Mouse (Mus musculus) midbrain, embryonic 10.5 days (tissue): ENCODE measurements around the gene Snx10. TPM values are rescaled to one million over a fixed set of nuclear protein-coding genes. Genes with fewer than 3 reads are reported as not detected.
A peak's percentile ranks its signal among the peaks of the same experiment; 100 is the strongest.

ENCODE experiments used
- DNase-seq: peaks from one replicate; pipeline ENCODE4 v3.0.0-alpha.2; 2017; ENCODE audit warnings: low spot score
- H3K27ac ChIP-seq: fragments of 300-500 bp; sonication (generic); replicated peaks from 2 replicates; pipeline ENCODE4 v1.5.1; 2016; ENCODE audit warnings: mild to moderate bottlenecking
- H3K27me3 ChIP-seq: fragments of 300-500 bp; sonication (generic); 2 replicates; pipeline ENCODE4 v1.6.1; 2016; ENCODE audit warnings: low read depth, mild to moderate bottlenecking; ENCODE audit not compliant: poor library complexity, severe bottlenecking
- H3K36me3 ChIP-seq: fragments of 300-500 bp; sonication (generic); 2 replicates; pipeline ENCODE4 v1.6.1; 2016; ENCODE audit warnings: mild to moderate bottlenecking, moderate library complexity
- H3K4me1 ChIP-seq: fragments of 300-500 bp; sonication (generic); 2 replicates; pipeline ENCODE4 v1.6.1; 2016
- H3K4me3 ChIP-seq: fragments of 300-500 bp; sonication (generic); 2 replicates; pipeline ENCODE4 v1.5.1; 2016; ENCODE audit warnings: mild to moderate bottlenecking, moderate library complexity
- H3K9me3 ChIP-seq: fragments of 300-500 bp; sonication (generic); replicated peaks from 2 replicates; pipeline ENCODE4 v1.6.1; 2016; ENCODE audit warnings: mild to moderate bottlenecking
- WGBS: fragments of 180-500 bp; shearing (Covaris S2); methylation state at CpG from one replicate; pipeline ENCODE4 v1.1.7; 2016; 5-methylcytosine and 5-hydroxymethylcytosine counted together
- polyA plus RNA-seq: library from polyadenylated mRNA; unstranded; fragments of >200 nt; fragmentation: Nextera tagmentation; extraction: Ambion mirVana; gene quantifications from 2 replicates; pipeline ENCODE4 v1.2.1, GENCODE M21; 2016

Snx10 gene
- polyA plus RNA-seq, 1 experiment from 2014 or later: 40.9 TPM

DNA sequence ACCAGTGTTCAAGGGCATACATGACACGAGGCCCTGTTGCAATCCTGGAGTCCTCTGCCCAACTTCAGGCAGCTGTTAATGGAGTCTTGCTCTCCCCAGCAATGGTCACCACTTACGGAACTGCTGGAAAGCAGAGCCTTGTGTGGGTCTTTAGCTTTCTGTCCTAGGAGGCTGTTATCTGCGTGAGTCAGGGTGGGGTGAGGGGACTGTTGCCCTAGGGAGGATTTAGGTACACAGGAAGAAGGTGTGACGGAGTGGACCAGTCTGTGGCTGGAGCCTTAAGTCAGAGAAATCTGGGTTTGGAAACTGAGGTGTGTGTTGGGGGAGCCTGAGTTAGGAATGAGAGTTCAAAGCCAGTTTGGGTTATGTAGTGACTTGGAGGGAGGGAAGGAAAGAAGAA is 49.4 kb downstream of the Snx10 start:
- H3K9me3 ChIP-seq: no peaks in the 10 kb centered on the region
- DNase-seq: no peak
- 0 out of 2 replicates have a peak, but pooled peaks cover 7% of the 10 kb centered on the region for H3K4me1 ChIP-seq
- peaks cover 7% of the 10 kb centered on the region; the same call in 1 of the 2 replicates for H3K36me3 ChIP-seq
- H3K27ac ChIP-seq: no peak overlapping the region
- no peak overlapping the region for H3K4me3 ChIP-seq
- 82% methylated on average over 4 of the region's 4 CpGs for WGBS
- H3K27me3 ChIP-seq: no peaks in the 10 kb centered on the region

DNA sequence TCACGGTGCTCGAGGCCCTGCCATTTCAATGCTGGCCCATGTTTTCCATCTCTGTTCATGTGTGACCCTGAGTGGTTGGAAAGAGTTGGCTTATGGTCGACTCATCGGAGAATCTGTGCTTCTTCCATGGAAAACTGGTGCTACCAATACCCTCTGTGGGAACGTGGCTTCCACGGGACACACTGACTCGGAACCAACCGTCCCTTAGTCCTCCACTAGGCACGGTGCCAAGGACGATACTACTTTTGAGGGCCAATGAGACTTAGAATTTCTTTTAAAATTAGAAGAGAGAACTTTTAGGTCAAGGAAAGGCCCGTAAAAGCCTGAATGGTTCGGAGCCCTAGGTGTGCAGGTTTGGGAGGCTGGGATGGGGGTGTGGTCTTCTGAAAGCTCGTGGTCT is 50.4 kb downstream of the Snx10 start:
- WGBS: 94% methylated on average over 13 of the region's 13 CpGs
- H3K36me3 ChIP-seq: peaks cover 7% of the 10 kb centered on the region; the same call in 1 of the 2 replicates
- H3K9me3 ChIP-seq: no peaks in the 10 kb centered on the region
- H3K4me3 ChIP-seq: no peak overlapping the region
- DNase-seq: no peak
- H3K4me1 ChIP-seq: 0 out of 2 replicates have a peak, but pooled peaks cover 7% of the 10 kb centered on the region
- no peak overlapping the region for H3K27ac ChIP-seq
- H3K27me3 ChIP-seq: no peaks in the 10 kb centered on the region

DNA sequence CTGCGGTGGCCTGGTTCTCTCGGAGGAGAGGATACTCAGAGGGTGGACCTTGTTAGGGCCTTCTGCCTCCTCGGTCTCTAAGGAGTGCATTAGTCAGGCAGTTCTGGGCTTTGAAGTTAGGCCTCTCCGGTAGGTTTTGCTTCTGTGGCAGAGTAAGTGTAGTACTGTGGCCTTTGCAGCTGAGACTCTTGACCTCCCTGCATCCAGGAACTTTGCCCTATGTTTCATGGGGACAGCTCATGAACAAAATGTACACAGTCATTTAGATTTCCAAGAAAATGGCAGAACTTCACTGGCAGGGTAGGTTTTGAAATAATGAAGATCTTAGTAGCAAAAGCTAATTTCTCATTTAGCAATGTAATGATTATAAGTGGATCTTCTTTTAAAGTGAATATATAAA is 54.7 kb downstream of the Snx10 start:
- Histone ChIP-seq H3K36me3 (peaks cover 20% of the 10 kb centered on the region), H3K9me3 (no peaks in the 10 kb centered on the region), H3K27me3 (no peaks in the 10 kb centered on the region), H3K4me1 (peaks cover 16% of the 10 kb centered on the region; the same call in 1 of the 2 replicates), H3K27ac (no peak overlapping the region), H3K4me3 (no peak overlapping the region)
- 92% methylated on average over 4 of the region's 4 CpGs for WGBS
- no peak for DNase-seq

DNA sequence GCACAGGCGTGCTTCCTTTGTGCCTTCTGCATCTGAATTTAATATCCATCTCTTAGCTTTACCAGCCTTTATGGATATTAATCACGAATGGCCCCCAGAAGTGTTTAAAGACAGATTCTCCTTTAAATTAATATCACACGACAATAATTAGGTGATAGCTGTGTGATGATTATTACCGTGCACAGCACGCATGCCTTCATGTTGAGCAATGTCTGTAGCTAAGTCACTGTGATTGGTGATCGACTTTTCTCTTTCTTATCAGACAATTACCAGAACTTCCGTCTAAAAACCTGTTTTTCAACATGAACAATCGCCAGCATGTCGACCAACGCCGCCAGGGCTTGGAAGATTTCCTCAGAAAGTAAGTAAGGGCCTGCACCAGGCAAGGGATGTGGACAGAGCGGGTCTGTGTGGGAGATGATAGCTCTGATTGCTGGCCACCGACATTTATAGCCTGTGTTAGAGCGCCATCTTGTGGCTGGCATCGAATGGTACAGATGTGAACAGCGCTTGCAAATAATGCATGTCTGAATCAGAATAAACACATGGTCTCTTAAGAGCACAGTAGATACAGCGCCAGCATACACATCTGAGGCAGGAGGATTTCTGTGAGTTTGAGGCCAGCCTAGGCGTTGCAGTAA is 56.5 kb downstream of the Snx10 start:
- DNase-seq: peak; percentile 89
- Histone ChIP-seq H3K36me3 (peaks cover 23% of the 10 kb centered on the region), H3K4me3 (no peak overlapping the region), H3K9me3 (no peaks in the 10 kb centered on the region), H3K27me3 (no peaks in the 10 kb centered on the region), H3K4me1 (peaks cover 9% of the 10 kb centered on the region; the same call in 1 of the 2 replicates), H3K27ac (no peak overlapping the region)
- WGBS: 37% methylated on average over 18 of the region's 18 CpGs

DNA sequence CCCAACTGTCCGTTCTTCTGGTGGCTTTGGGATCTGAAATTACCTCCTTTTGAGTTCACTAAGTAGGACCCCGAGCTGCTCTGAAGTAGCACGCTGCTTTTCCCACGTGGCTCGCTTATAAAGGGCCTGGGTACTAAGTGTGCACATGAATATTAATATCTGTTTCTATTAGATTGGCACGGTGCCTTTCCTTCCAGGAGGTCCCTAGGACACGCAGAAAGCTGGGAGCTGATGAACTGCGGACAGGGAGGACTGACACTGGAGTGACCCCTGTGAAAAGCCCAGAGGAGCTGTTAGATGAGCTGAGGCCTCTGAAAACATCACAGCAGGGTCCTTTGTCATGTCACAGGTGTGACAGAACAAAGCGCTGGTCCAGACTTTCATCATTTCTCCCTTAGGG is 57.7 kb downstream of the Snx10 start:
- Histone ChIP-seq H3K27me3 (no peaks in the 10 kb centered on the region), H3K4me3 (no peak overlapping the region), H3K27ac (no peak overlapping the region), H3K36me3 (peaks cover 23% of the 10 kb centered on the region), H3K4me1 (peaks cover 9% of the 10 kb centered on the region; the same call in 1 of the 2 replicates), H3K9me3 (no peaks in the 10 kb centered on the region)
- no peak for DNase-seq
- 89% methylated on average over 9 of the region's 9 CpGs for WGBS

DNA sequence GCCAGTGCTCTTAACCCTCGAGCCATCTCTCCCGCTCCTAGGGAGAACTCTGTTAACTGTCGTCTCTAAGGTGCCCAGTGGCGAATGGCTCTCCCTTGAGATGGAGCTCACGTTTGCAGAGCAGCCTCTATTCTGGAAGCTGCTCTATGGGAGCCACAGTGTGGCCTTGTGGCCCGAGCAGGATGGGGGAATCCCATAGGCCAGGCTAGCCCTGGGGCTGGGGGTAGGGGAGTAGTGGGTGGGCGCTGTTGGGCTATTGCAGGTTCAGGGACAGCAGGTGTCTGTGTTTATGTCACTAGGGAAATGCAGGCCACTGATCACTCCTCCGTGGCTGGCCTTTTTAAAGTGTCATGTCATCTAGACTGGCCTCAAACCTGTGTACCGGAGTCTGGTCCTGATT is 58.4 kb downstream of the Snx10 start:
- no peaks in the 10 kb centered on the region for H3K27me3 ChIP-seq
- H3K27ac ChIP-seq: no peak overlapping the region
- no peaks in the 10 kb centered on the region for H3K9me3 ChIP-seq
- peaks cover 9% of the 10 kb centered on the region; the same call in 1 of the 2 replicates for H3K4me1 ChIP-seq
- 91% methylated on average over 9 of the region's 9 CpGs for WGBS
- H3K4me3 ChIP-seq: no peak overlapping the region
- H3K36me3 ChIP-seq: peaks cover 18% of the 10 kb centered on the region
- no peak for DNase-seq

DNA sequence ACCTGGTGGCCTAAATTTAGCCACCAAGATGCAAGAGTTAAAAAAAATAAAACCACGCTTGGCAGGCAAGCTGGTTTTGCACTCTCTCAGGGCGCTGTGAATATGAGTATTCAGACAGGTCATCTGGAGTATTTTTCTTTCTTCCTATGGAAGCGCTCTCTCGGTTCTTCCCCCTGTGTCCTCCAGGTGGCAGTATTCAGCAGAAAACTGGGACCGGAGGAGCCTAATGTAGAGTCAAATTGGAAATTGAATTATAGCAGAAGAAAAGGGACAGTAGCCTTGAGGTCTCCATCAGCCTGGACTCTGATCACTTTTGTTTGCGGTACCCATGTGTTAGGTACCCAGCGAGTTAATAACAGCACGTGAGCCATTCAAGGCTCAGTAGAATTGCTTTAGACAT is 62.3 kb downstream of the Snx10 start:
- 46% methylated on average over 8 of the region's 8 CpGs for WGBS
- peak; percentile 63 for DNase-seq
- Histone ChIP-seq H3K36me3 (peaks cover 13% of the 10 kb centered on the region; the same call in 1 of the 2 replicates), H3K9me3 (no peaks in the 10 kb centered on the region), H3K27ac (no peak overlapping the region), H3K4me3 (no peak overlapping the region), H3K4me1 (peaks cover 12% of the 10 kb centered on the region; the same call in 1 of the 2 replicates), H3K27me3 (no peaks in the 10 kb centered on the region)

DNA sequence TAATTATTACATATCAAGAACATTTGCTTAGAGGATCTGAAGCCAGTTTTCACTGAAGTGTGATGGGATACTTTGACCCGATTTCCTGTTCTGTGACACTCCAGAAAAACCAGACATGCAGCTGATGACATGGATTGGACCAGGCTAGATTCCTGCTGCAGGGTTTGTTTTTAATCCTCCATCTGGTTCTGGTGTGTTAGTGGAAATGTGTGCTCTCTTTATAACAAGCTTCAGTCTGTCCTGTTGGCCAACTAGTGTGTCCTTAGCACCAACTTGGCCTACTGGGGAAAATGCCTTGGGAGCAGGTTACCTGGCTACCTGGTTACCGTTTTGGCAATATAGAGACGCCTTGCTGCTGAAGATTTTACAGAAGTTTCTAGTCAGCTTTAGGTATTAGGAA is 63.6 kb downstream of the Snx10 start:
- DNase-seq: no peak

DNA sequence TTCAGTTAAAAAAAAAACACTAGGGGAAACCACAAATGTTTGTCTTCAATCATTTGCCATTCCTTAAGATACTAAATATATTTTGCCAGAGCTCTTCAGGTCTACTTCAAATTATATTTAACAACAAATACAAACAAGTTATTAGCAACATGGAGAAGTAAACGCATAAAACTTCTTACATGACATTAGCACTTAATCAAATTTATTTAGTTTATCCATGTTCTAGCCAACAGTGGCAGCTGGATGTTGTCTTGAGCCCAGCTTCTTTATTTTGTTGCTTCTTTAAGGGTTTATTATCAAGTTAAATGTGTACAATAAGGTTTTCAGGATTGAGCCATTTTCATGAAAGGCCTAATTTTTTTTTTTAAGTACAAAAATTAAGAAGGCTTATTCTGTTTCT is 67.6 kb downstream of the Snx10 start:
- Histone ChIP-seq H3K27me3 (peaks cover 7% of the 10 kb centered on the region; the same call in 1 of the 2 replicates), H3K9me3 (no peaks in the 10 kb centered on the region), H3K4me1 (peaks cover 44% of the 10 kb centered on the region), H3K36me3 (no peaks in the 10 kb centered on the region), H3K27ac (peak overlapping the region; percentile 97; the same call in 1 of the 2 replicates), H3K4me3 (no peak overlapping the region)
- no peak for DNase-seq
- 86% methylated on average over 1 of the region's 1 CpGs for WGBS

More for the DNA sequence above, 63.6 kb downstream of the Snx10 start:
- Histone ChIP-seq H3K27me3 (no peaks in the 10 kb centered on the region), H3K4me1 (peaks cover 20% of the 10 kb centered on the region), H3K9me3 (no peaks in the 10 kb centered on the region), H3K4me3 (no peak overlapping the region), H3K36me3 (peaks cover 8% of the 10 kb centered on the region; the same call in 1 of the 2 replicates), H3K27ac (no peak overlapping the region)
- 96% methylated on average over 3 of the region's 3 CpGs for WGBS

DNA sequence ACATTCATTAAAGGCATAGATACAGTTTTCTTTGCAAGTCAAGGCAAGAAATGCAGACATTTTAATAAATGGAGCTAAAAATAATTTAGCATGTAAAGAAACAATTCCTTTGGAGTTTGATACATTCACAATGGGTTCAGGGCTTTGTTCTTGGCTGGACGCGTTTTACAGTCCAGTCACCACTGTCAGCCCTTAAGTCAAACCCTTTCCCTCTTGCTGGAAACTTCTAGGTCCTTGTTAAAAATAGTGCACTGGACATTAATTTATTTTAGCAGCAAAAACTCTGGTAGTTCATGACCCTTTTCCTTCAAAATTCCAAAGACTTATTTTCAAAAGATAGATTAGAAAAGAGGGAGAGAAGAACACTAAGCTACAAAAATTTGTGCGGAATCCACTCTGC is 68.1 kb downstream of the Snx10 start:
- H3K27ac ChIP-seq: peak overlapping the region; percentile 97
- 20% methylated on average over 3 of the region's 3 CpGs for WGBS
- H3K9me3 ChIP-seq: no peaks in the 10 kb centered on the region
- H3K4me3 ChIP-seq: peak overlapping the region; percentile 62
- no peak for DNase-seq
- H3K4me1 ChIP-seq: peaks cover 44% of the 10 kb centered on the region
- H3K36me3 ChIP-seq: no peaks in the 10 kb centered on the region
- H3K27me3 ChIP-seq: peaks cover 10% of the 10 kb centered on the region; the same call in 1 of the 2 replicates

DNA sequence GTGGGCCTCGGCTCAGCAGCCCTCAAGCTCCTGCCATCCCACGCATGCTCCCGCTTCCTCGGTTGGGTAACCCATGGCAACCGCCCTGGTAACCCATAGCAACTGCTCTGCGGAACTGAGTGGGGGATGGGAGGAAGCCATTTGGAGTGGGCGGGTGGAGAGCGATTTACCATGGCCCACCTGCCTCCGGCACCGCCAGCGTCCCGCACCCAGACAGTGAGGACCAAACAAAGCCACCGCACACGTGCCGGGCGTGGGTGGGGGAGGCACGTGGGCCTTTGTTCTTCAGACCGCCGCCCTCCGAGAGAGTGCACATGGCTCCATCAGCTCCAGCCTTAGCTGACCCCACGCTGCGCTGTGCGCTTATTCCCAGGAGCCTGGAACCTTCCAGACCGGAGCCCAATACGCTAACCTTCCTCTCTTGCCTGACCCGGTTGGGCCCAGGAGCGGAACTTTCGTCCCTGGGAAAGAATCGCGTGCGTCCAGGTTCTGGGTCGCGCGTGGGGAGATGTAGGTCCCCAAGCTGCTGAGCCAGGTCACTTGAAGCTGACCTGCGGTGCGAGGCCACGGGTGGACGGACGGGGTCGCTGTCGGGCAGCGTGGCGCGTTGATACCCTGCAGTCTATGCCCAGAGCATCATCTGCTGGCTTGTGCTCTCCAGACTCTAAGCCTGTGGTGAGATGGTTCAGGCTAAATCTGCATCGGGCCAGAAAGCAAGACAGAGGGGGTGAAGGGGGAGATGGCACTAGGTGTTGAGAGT is 68.8 kb downstream of the Snx10 start:
- peak; percentile 92 for DNase-seq
- Histone ChIP-seq H3K4me3 (peak overlapping the region; percentile 62), H3K27ac (peak overlapping the region; percentile 97), H3K4me1 (peaks cover 51% of the 10 kb centered on the region), H3K27me3 (peaks cover 10% of the 10 kb centered on the region; the same call in 1 of the 2 replicates), H3K36me3 (no peaks in the 10 kb centered on the region), H3K9me3 (no peaks in the 10 kb centered on the region)
- WGBS: under 1% methylated on average over 45 of the region's 45 CpGs

DNA sequence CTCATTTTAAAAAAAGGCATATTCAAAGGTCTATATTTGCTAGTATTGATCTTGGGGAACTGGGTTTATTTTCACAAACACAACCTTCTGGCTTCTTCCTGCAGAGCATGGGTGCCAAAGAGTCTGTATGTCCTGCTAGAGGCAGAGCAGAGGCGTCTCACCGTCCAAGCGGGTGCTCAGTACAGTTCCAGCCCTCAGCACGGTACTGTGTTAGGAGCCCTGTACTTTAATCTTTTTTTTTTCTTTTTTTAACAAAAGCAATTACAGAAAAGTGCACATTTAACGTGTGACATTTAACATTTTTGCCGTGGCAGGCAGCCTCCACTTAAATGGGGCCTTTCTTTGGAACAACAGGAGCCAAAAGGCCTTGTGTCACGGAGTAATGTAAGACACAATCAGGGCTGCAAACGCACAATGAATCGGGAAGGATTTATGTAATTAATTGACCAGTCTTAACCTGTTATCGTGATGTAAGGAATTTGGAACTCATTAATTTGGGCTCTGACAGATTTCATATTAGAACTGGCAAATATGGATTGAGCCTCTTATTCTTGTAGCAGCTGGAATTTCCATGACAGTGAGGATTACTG is 69.8 kb downstream of the Snx10 start:
- H3K4me3 ChIP-seq: no peak overlapping the region
- H3K36me3 ChIP-seq: no peaks in the 10 kb centered on the region
- peaks cover 10% of the 10 kb centered on the region; the same call in 1 of the 2 replicates for H3K27me3 ChIP-seq
- WGBS: 74% methylated on average over 10 of the region's 10 CpGs
- peaks cover 60% of the 10 kb centered on the region for H3K4me1 ChIP-seq
- H3K27ac ChIP-seq: peak overlapping the region; percentile 97; the same call in 1 of the 2 replicates
- no peak for DNase-seq
- H3K9me3 ChIP-seq: no peaks in the 10 kb centered on the region
